Mouse (Mus musculus) C2C12 (cell line): ENCODE data around the gene Tmem203. TPM values are rescaled to one million over a fixed set of nuclear protein-coding genes. Genes with fewer than 3 reads are reported as not detected.

ENCODE experiments used
- H3K27me3 ChIP-seq: one replicate; pipeline ENCODE4 v1.6.1; 2011; ENCODE audit not compliant: control insufficient read depth, insufficient read depth, insufficient read length
- H3K36me3 ChIP-seq: one replicate; pipeline ENCODE4 v1.6.1; 2011; ENCODE audit not compliant: control insufficient read depth, insufficient read depth
- H3K4me3 ChIP-seq: one replicate; pipeline ENCODE4 v1.5.1; 2011; ENCODE audit warnings: mild to moderate bottlenecking, control low read depth; ENCODE audit not compliant: poor library complexity, insufficient read depth, severe bottlenecking
- H3K79me2 ChIP-seq: one replicate; pipeline ENCODE4 v1.6.1; 2011; ENCODE audit not compliant: control insufficient read depth, insufficient read depth
- H3K79me3 ChIP-seq: one replicate; pipeline ENCODE4 v1.6.1; 2011; ENCODE audit warnings: low read depth, control low read depth
- H3ac ChIP-seq: one replicate; pipeline ENCODE3; 2011; ENCODE audit warnings: low read depth; ENCODE audit not compliant: control insufficient read depth, insufficient read length
- CEBPB ChIP-seq: IDR thresholded peaks from one replicate; pipeline ENCODE4 v1.6.1; 2011; ENCODE audit warnings: low read depth, mild to moderate bottlenecking, control low read depth, moderate library complexity
- CTCF ChIP-seq: IDR thresholded peaks from one replicate; pipeline ENCODE4 v1.5.1; 2011; ENCODE audit not compliant: control insufficient read depth, insufficient read depth, insufficient read length
- FOSL1 ChIP-seq: IDR thresholded peaks from one replicate; pipeline ENCODE4 v1.8.0; 2011; ENCODE audit warnings: mild to moderate bottlenecking, low read length; ENCODE audit not compliant: poor library complexity, insufficient read depth, severe bottlenecking
- MAX ChIP-seq: IDR thresholded peaks from one replicate; pipeline ENCODE4 v1.6.1; 2011; ENCODE audit warnings: mild to moderate bottlenecking, control low read depth
- MYOD1 ChIP-seq: IDR thresholded peaks from one replicate; pipeline ENCODE4 v1.6.1; 2011; ENCODE audit warnings: low read depth; ENCODE audit not compliant: control insufficient read depth, insufficient read length
- MYOG ChIP-seq: IDR thresholded peaks from one replicate; pipeline ENCODE4 v1.6.1; 2011; ENCODE audit not compliant: control insufficient read depth, insufficient read length; ENCODE audit errors: extremely low read depth
- USF1 ChIP-seq: IDR thresholded peaks from one replicate; pipeline ENCODE4 v1.6.1; 2011; ENCODE audit warnings: low read depth, mild to moderate bottlenecking, control low read depth, moderate library complexity
- polyA plus RNA-seq: library from polyadenylated mRNA; unstranded; fragments of >200 nt; fragmentation: generic; extraction: Trizol; gene quantifications from one replicate; pipeline ENCODE4 v1.2.1, GENCODE M21; 2012; ENCODE audit warnings: missing spikeins

The Tmem203 gene
- polyA plus RNA-seq, 1 experiment = 28.5 TPM

- H3K36me3 ChIP-seq = peaks cover 23% of the 10 kb centered on the region
- H3K79me2 ChIP-seq = no peaks in the 10 kb centered on the region
- TF ChIP-seq USF1 (no peak), MAX (no peak), CEBPB (no peak), CTCF (no peak), MYOD1 (no peak), MYOG (no peak), FOSL1 (no peak)
- H3K79me3 ChIP-seq = no peaks in the 10 kb centered on the region
- H3K27me3 ChIP-seq = peaks cover 48% of the 10 kb centered on the region
- no peak overlapping the region for H3K4me3 ChIP-seq
- no peak overlapping the region for H3ac ChIP-seq
These were observed 33.6 kb downstream of the Tmem203 start for GRCm38 (mm10) chr2:25288734-25289345.

DNA sequence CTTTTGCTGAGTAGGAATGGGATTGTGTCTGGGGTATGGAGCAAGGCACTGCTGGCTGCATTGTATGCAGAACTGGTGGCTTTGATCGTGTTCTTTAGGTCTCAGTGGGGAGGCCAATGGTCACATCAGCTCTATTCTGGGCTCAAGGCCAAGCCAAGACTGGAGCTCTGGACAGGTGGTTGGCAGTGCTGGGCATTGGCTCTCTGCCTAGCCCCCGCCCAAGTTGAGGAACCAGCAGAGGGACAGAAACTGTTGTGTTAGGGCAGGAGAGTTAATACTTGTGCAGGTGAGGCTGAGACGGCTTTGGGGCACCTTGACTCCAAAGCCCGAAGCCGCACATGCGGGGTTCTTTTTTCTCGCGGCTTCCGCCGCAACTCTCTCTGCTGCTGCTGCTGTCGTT is 34.4 kb downstream of the Tmem203 start, which contains the start of gene Lrrc26:
Gene Lrrc26, plus strand, starts transcription at position 265 of the 400 bp plus-strand sequence.
- Histone ChIP-seq H3K79me3 (no peaks in the 10 kb centered on the region), H3K4me3 (no peak within 1 kb of the TSS), H3ac (no peak within 1 kb of the TSS), H3K36me3 (peaks cover 15% of the 10 kb centered on the region), H3K27me3 (peaks cover 56% of the 10 kb centered on the region), H3K79me2 (no peaks in the 10 kb centered on the region)
- TF ChIP-seq FOSL1 (no peak), CTCF (no peak), MAX (no peak), MYOG (no peak), MYOD1 (no peak), USF1 (no peak), CEBPB (no peak)

- H3ac ChIP-seq = no peak overlapping the region
- H3K4me3 ChIP-seq = no peak overlapping the region
- peaks cover 62% of the 10 kb centered on the region for H3K27me3 ChIP-seq
- H3K36me3 ChIP-seq = peaks cover 9% of the 10 kb centered on the region
- H3K79me2 ChIP-seq = no peaks in the 10 kb centered on the region
- H3K79me3 ChIP-seq = no peaks in the 10 kb centered on the region
- no peak for TF ChIP-seq FOSL1
These were observed 35.0 kb downstream of the Tmem203 start for GRCm38 (mm10) chr2:25290101-25290815.

DNA sequence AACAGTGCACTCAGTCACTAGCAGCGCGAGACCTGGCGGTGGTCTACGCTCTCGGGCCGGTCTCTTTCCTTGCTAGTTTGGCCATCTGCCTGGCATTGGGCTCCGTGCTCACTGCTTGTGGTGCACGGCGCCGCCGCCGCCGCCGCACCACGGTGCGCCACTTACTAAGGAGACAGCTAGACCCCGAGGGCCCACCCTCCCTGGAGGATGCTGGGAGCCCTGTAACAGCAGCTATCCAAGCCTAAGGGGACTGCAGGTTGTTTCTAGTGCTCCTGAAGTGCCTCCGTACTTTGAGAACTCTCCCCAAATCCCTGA is 35.5 kb downstream of the Tmem203 start:
- H3K79me2 ChIP-seq = no peaks in the 10 kb centered on the region
- TF ChIP-seq MYOD1 (no peak), USF1 (no peak), MYOG (no peak), CTCF (no peak), CEBPB (no peak), FOSL1 (no peak)
- no peak overlapping the region for H3K4me3 ChIP-seq
- H3K79me3 ChIP-seq = no peaks in the 10 kb centered on the region
- no peak overlapping the region for H3ac ChIP-seq
- peaks cover 67% of the 10 kb centered on the region for H3K27me3 ChIP-seq
- H3K36me3 ChIP-seq = peaks cover 4% of the 10 kb centered on the region

GRCm38 (mm10) chr2:25291184-25292053 is 36.2 kb downstream of the Tmem203 start:
- peaks cover 73% of the 10 kb centered on the region for H3K27me3 ChIP-seq
- H3ac ChIP-seq = no peak overlapping the region
- TF ChIP-seq MYOG (no peak), MAX (no peak), CTCF (no peak), USF1 (no peak), MYOD1 (no peak), FOSL1 (no peak), CEBPB (no peak)
- H3K4me3 ChIP-seq = no peak overlapping the region
- no peaks in the 10 kb centered on the region for H3K79me2 ChIP-seq
- no peaks in the 10 kb centered on the region for H3K36me3 ChIP-seq
- no peaks in the 10 kb centered on the region for H3K79me3 ChIP-seq
